Mouse (Mus musculus): ENCODE measurements around the gene Cr2. TPM values are rescaled to one million over a fixed set of nuclear protein-coding genes. Genes with fewer than 3 reads are reported as not detected.

Cr2 gene
- polyA plus RNA-seq (2012; rRNA removed): 1.1 and 1.6 TPM in 2 replicates

DNA sequence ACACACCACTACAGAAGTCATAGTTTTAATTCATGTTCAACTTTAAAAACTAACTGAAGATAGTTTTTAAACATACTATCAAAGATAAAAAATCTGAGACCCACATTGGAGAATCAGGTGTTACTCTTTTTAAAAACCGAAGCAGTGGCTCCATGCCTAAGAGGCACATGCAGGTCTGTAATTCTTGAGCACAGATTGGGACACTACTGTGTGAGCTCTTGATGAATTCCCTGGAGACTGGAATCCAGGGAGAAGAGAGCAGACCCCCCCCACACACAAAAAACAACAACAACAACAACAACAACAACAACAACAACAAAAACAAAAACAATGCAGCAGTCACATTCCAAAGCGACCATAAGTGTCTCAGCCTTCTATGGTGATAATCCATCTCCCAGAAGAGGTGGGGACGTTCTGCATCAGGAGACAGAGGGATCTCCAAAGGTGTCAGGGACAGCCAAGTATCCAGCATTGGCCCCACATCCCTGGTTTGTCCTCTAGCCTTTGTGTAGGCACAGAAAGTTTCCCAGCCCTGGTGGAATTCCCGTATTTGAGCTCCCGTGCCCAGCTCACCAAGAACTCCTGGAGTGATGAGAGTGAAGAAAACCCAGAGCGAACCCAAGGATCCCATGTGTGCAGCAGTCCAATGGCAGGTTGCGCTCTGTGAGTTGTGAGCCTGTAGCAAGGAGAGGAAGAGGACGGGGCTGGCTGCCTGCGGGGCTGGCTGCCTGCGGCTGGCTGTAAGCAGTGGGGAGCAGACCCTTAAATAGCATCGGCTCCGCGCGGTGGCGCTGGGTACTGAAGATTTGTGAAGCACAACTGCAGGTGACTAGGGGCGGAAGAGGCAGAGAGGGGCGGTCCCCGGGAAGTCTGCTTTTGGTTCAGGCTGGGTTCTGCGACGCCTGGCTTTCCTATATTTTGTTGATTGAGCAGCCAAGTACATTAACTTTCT, at the start of gene Cr2:
Gene Cr2, minus strand, starts transcription at position 737 of the 952 bp plus-strand sequence.

DNA sequence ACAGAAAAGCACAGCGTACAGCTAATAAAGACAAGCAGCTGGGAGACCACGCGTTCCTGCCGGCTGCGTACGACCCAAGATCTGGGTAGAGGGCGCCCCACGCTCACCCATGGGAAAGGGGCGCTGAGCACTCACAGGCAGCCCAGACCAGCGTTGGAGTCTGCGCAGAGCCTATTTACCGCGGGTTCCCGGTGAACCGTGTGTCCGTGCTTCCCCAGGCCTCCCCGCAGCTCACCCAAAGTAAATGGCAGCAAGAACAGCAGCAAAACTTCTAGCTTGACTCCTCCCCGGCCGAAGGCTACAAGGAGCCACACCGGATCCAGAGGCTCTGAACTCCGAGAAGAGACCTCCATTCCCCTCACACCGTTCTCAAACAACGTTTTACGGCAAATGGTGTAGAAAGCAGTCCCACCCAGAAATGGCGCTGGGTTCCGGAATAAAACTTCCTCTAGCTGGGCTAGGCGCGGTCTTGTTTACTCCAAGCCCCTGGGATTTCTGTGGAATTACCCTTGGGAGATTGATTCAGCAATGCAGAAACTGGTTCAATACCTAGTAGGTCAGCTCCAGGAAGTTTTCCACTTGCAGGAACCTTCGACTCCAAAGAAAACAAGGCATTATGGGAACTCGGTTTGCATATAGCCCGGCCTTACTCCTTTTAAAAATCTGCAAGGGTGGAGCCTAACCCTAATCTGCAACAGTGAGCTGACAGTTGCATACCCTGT, 45.4 kb downstream of the Cr2 start, which contains the start of gene Cr1l:
Gene Cr1l, minus strand, starts transcription at position 634 of the 722 bp plus-strand sequence.

DNA sequence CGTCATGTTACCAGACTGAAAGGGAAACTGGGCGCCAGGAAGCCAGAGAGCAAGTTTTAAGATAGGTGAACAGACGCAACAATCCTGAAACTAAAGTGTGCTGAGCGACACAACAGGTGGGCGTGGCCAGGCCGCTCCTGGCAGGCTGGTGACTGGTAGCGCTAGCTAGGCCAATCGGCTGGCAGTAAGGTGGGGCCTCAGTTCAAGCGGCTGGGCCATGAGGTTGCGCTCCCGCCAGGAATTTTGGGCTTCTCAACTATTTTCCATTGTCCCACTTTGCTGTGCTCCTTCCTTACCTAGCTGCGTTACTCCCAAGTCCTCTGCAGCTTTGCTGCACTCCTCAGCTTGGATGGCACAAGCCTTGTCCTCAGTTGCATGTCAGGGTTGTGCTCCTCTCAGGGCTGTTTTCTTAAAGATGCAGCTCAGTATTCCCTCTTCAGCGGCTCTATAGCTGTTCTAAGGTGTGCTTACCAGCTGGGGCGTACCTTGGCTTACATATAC, 84.2 kb downstream of the Cr2 start, which contains the start of gene Cd46:
Gene Cd46, minus strand, starts transcription at position 30 of the 501 bp plus-strand sequence.

Other genes starting within 250 kb of the Cr2 start
- gene Cd34, start 237.9 kb downstream of the Cr2 start, polyA plus RNA-seq (2012; rRNA removed): 21.0 and 32.7 TPM in 2 replicates
- gene Cd46, start 84.5 kb downstream of the Cr2 start, polyA plus RNA-seq (2012; rRNA removed): 8.1 and 9.4 TPM in 2 replicates
- gene Cr1l, start 45.1 kb downstream of the Cr2 start, polyA plus RNA-seq (2012; rRNA removed): 35.2 and 37.0 TPM in 2 replicates